Mouse (Mus musculus): ENCODE results near the gene Plce1.

- TF ChIP-seq POLR2A (IDR thresholded peaks at IDR 0.05; ENCODE audit: borderline replicate concordance, low read depth, low read length) (no peak), CTCF (IDR thresholded peaks at IDR 0.05; ENCODE audit: low read depth, low read length) (no peak)
Measured at GRCm38 (mm10) chr19:38721808-38722207, 240.9 kb downstream of the Plce1 start.
